Mouse (Mus musculus) frontal cortex, postnatal 25 days (tissue): ENCODE measurements around the gene Pcyox1.
A peak's percentile ranks its signal among the peaks of the same experiment; 100 is the strongest.
"Not testable (repeated sequence)": the region's sequence is repeated elsewhere in the genome, so short reads cannot be mapped to it uniquely, and the experiment has no call there.

Source experiments
- DNase-seq, 2 experiments: peaks; one replicate each; pipeline ENCODE4 v3.0.0; 2022; ENCODE audit warnings: low spot score in 2 of 2

The Pcyox1 gene

GRCm38 (mm10) chr6:86366125-86366852 lies 30.7 kb downstream of the Pcyox1 start:
- no peak for DNase-seq

GRCm38 (mm10) chr6:86365371-86366124 lies 31.4 kb downstream of the Pcyox1 start, which contains the start of gene Fam136a:
Gene Fam136a, plus strand, starts transcription at chr6:86365646.
- peak; percentile 66 to 88 for DNase-seq

DNA sequence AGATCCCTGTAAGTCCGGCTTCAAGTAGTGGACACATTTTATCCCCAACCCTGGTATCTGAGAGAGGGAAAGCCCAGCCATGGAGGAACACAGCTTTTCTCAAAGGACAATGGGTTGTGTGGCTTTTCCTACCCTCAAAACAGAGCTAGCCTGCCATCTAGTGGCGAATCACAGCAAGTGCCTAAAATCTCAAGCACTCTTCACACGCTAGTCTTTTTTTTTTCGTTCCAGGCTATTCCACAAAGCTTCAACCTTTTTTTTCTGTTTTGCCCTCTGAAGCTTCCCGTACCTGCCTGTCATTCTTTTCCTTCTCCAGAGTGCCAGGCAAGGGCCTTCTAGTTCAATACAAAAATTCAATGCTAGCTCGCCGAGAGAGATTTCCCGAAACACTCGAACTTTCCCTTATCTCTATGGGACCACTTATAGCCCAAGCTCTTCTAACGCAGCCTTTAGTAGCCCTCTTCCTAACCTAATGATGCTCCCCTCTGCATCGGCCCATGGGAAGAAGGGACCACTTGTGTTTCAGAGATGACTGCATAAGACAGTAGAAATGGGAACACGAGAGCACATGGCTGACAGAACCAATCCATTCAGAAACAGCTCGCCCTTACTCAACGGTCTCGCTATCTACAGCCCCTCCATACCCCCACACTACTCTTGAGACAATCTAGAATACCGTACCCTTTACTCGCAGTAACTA lies 32.4 kb downstream of the Pcyox1 start:
- DNase-seq: peak; percentile 55 to 67

DNA sequence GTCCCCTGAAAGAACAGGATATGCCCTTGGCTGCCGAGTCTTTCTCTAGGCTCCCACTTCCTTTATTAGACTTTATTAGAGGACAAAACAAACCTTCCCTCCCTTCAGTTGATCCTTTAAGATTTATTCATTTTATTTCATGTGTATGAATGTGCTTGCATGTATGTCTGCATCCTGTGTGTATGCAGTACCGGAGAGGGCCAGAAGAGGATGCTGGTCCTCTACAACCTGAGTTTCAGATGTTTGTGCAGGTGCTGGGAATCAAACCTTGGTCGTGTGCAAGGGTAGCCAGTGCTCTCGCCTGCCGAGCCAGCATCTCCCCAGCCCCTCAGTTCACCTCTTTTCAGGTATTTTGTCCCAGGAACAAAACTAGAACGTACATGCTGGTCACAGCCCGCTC lies 35.6 kb downstream of the Pcyox1 start:
- no peak for DNase-seq

- DNase-seq: no peak
These were observed 36.3 kb downstream of the Pcyox1 start for GRCm38 (mm10) chr6:86360691-86361090.

DNA sequence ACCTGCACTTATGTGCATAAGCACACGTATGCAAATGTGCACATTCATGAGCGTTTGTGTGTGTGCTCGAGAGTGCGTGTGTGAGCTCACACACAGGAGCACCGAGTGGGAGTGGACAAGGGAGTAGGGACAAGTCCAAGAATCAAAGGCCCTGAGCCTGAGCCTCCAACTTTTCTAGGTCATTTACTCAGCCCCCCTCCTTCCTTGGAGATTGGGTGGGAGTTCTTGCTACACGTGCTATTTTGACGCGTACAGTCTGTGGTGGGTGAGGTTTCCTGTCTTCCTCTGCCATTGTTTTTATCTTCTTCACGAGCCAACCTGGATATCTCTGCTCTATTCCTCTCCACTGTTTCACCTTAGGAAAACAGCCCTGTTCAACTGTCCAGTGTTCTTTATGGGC lies 40.0 kb downstream of the Pcyox1 start:
- no peak for DNase-seq

DNA sequence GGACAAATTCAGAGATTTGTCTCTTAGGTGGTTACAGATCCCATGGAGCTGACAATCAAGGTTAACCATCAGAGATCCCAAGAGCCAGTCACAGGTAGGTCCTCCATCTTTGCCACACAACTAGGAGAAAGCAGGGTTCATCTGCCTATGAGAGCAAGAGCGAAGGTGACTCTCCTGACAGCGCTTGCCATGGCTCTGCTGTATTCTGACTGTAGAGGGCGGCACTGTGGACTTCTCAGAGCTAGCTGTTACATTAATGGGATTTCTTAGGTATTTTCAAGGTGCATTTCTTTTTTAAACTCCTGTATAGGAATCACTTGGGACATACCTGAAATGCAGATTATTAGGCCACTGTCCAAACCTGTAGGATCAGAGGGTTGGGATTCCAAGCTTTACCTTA lies 42.0 kb downstream of the Pcyox1 start:
- DNase-seq: no peak

GRCm38 (mm10) chr6:86349257-86349656 lies 47.7 kb downstream of the Pcyox1 start:
- no peak for DNase-seq

DNA sequence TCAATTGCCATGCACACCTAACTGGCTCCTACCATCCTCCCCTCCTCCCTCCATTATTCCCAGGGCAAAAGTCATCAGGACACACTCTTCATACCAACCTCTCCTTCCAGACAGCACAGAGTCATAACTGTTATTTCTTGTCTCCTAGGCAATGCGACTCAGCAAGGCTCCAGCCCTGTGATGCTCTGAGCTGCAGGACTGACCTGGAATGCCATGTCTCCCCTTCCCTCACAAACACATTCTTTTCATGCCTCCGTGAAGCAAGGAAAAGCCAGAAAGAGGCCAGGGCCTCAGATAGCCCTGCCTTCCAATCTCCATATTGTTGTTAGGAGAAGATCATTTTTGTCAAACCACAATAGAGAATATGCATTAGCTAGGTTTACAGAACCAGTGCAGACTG lies 50.9 kb downstream of the Pcyox1 start:
- no peak for DNase-seq

DNA sequence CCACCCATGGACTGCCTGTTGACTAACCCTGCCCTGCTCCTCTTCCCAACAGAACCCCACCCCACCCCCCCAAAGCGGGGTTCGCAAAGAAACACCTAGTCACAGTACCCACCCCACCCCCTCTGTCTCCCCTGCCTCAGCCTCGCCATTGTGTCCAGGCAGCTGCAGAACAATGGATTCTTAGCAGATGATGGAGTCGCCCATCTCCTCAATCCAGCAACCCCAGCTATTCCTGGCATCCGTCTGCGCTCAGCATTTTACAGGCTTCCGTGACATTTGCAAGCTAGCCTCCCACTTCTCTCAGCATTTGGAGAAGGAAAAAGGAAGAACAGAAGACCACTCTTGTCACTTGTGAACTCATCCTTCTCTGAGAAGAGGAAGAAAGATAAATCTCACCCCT lies 53.3 kb downstream of the Pcyox1 start:
- DNase-seq: no peak

DNA sequence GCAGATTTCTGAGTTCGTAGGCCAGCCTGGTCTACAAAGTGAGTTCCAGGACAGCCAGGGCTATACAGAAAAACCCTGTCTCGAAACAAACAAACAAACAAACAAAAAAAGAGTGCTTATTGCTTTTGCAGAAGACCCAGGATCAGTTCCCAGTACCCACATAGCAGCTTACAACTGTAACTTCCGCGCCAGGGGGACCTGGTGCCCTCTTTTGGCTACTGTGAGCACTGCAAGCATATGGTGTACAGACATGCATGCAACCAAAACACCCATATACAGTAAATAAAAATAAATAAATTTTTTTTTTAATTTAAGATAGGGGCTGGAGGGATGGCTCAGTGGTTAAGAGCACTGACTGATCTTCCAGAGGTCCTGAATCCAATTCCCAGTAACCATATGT lies 60.6 kb downstream of the Pcyox1 start:
- DNase-seq: not testable (repeated sequence)
